Mouse (Mus musculus): ENCODE results near the gene Ccnt1. TPM values are rescaled to one million over a fixed set of nuclear protein-coding genes. Genes with fewer than 3 reads are reported as not detected.

Ccnt1 gene
- polyA plus RNA-seq, 1 experiment from 2014 or later = 35.5 TPM

DNA sequence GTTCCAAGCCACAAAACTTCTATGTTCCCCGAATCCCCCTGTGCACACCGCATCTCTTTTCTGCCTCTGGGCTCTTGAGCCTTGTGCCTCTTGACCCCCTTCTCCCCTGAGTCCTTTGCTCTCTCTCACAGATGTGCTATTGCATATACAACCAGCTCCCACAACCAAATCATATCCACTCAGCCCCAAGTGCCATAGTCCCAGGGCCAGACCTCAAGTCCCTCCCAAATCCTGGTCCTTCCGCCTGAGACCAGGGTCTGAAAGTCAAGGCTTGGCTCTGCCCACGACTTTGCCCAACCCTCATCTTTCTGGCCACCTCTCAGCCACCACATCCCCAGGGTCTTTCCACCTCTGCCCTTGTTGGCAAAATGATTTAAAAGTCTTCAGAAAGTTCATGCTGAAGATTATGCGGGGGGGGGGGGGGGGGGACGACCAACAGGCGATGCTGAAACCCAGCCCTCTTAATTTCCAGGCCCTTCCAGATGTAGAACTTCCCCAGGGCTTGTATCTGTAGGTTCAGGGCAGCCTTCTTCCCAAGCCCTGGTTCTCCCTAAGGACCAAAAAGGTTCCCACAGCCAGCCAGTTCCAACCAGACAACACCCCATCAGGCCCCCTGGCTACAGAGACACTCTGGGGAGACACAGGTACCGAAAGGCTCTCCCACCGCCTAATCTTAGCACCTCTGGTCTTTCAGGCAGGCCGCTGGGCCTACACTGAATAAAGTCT lies 37.5 kb upstream of the Ccnt1 start:
- Histone ChIP-seq H3K4me2 (peak overlapping the region; percentile 99), H3K36me3 (peaks cover 20% of the 10 kb centered on the region), H3K27me3 (replicated peaks) (peaks cover 12% of the 10 kb centered on the region), H3K4me1 (peaks cover 70% of the 10 kb centered on the region), H3K4me3 (peak overlapping the region; percentile 80), H3K9ac (peak overlapping the region; percentile 93), H3K27ac (peak overlapping the region; percentile 99), H3K9me3 (replicated peaks) (no peaks in the 10 kb centered on the region)
- no peak; the same call in 1 of the 2 replicates for ATAC-seq
- 22% methylated on average over 10 of the region's 10 CpGs for WGBS (ENCODE audit: insufficient replicate concordance)

DNA sequence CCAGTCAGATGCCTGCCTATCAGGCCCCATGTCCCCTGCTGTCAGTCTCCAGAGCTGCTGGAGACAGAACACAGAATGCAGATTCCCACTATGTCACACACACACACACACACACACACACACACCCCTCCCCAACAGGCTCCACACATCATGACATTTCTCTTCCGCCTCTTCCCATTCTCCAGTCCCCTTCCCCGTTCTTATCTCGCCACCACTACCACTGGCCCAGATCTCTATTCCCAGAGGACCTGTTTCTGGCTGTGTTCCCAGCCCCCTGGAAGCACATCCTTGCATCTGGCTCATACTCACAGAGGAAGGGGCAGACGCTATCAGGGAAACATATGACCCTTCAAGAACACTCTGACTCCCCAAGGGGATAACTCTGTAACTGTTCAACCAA lies 36.8 kb upstream of the Ccnt1 start:
- Histone ChIP-seq H3K9me3 (replicated peaks) (no peaks in the 10 kb centered on the region), H3K36me3 (peaks cover 27% of the 10 kb centered on the region), H3K4me3 (peak overlapping the region; percentile 80), H3K9ac (peak overlapping the region; percentile 93), H3K4me1 (peaks cover 77% of the 10 kb centered on the region), H3K27me3 (replicated peaks) (peaks cover 12% of the 10 kb centered on the region), H3K4me2 (peak overlapping the region; percentile 99), H3K27ac (peak overlapping the region; percentile 99)
- ATAC-seq = no peak
- WGBS (ENCODE audit: insufficient replicate concordance) = 31% methylated on average over 4 of the region's 4 CpGs

DNA sequence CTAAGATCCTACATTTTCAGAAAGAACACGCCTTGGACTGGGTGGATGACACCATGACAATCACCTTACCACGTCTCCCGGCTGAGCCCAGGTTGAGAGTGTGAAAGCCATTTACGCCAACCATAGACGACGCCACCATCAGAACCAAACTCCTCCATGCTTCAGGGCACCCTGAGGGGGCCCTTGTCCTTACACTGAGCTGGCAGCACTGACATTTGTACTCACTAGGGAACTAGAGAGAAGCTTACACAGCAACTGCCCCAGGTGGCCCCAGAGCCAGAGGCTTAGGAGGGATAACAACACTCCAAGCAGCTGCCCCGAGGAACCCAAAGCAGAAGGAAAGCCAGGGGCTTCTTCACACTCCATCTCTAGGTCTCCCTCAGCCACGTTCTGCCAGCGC lies 36.0 kb upstream of the Ccnt1 start:
- Histone ChIP-seq H3K4me1 (peaks cover 85% of the 10 kb centered on the region), H3K36me3 (peaks cover 33% of the 10 kb centered on the region), H3K9ac (peak overlapping the region; percentile 93), H3K27me3 (replicated peaks) (peaks cover 12% of the 10 kb centered on the region), H3K27ac (peak overlapping the region; percentile 99), H3K9me3 (replicated peaks) (no peaks in the 10 kb centered on the region), H3K4me2 (peak overlapping the region; percentile 99), H3K4me3 (peak overlapping the region; percentile 80)
- no peak for ATAC-seq
- WGBS (ENCODE audit: insufficient replicate concordance) = 40% methylated on average over 9 of the region's 9 CpGs

DNA sequence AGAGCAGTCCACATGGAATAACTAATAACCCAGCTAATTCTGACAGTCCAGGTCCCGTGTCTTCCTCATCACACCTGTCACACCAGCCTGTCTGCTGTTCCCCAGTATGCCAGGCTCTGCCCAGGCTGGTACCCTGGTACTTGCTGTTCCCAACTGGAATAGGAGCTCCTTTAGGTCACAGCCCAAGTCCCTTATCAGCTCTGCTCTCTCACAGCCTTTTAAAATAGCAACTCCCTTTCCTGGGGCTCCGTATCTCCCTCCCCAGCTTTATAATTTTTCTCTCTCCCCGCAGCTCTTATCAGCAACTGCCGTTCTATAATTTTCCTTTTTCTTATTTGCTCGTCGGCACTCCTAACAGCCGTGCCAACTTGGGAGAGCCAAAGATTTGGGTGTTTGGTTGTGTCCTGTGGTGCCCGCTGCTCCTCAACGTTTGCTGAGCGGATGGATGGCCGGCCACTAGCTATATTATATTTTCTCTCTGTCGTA lies 35.4 kb upstream of the Ccnt1 start:
- Histone ChIP-seq H3K27ac (peak overlapping the region; percentile 99), H3K27me3 (replicated peaks) (peaks cover 12% of the 10 kb centered on the region), H3K36me3 (peaks cover 39% of the 10 kb centered on the region), H3K9ac (peak overlapping the region; percentile 93), H3K4me3 (peak overlapping the region; percentile 80), H3K4me2 (peak overlapping the region; percentile 99), H3K4me1 (peaks cover 91% of the 10 kb centered on the region), H3K9me3 (replicated peaks) (no peaks in the 10 kb centered on the region)
- 18% methylated on average over 12 of the region's 12 CpGs for WGBS (ENCODE audit: insufficient replicate concordance)
- ATAC-seq = peak; percentile 81

DNA sequence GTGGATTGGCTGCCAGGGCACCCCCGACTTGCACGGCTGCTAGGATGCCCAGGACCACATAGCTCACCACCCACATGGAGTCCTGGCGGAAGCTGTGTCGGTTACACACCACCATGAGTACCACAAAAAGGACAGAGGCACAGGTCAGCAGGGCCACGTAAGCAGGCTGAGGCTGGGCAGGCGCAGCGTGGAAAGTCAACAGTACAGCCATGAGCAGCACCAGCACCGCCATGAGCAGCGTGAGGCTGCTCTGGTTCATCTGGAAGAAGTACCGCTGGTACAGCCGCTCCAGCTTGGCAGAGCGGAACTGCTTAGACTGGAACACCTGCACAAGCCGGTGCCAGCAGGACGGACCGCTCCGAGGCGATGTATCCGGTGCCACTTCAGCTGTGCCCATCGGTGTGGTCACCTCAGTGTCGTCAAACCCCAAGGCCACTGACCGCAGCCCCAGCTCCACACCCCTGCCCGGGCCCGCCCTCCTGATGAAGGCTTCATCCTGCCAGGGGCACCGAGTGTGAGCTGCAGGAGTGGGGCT lies 33.4 kb upstream of the Ccnt1 start:
- 92% methylated on average over 24 of the region's 24 CpGs for WGBS (ENCODE audit: insufficient replicate concordance)
- peak overlapping the region; percentile 84 for H3K4me2 ChIP-seq

DNA sequence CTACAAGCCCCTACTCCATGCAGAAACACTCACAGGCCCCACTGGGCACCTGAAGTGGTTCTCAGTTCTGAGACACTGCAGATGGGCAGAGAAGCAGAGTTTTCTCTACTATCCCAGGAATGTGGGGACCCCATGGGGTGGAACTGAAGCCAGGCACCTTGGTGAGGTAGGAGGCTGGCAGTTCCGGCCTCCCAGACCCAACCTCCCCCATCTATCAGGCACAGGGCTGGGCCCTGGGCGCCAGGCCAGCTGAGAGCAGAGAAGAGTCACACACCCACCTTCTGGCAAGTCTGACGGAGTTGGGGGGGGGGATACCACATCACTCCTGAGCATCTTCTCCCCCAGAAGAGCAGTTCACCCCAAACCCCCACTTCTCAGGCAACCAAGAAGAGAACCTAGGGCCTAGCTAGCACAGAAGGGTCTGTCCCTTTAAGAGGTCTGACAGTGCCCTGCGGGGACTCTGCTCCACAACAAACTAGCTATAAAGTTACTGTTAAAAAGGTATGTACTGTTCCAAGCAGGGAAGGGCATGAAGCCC lies 32.3 kb upstream of the Ccnt1 start:
- H3K4me3 ChIP-seq = peak overlapping the region; percentile 53
- 0 out of 2 replicates have a peak, but pooled peaks have one; percentile 21 for ATAC-seq
- H3K9ac ChIP-seq = peak overlapping the region; percentile 75
- H3K36me3 ChIP-seq = peaks cover 70% of the 10 kb centered on the region
- peak overlapping the region; percentile 84 for H3K4me2 ChIP-seq
- H3K4me1 ChIP-seq = peaks cover 86% of the 10 kb centered on the region
- no peaks in the 10 kb centered on the region for H3K27me3 ChIP-seq (replicated peaks)
- WGBS (ENCODE audit: insufficient replicate concordance) = 43% methylated on average over 4 of the region's 4 CpGs
- peak overlapping the region; percentile 99 for H3K27ac ChIP-seq
- no peaks in the 10 kb centered on the region for H3K9me3 ChIP-seq (replicated peaks)

More for the DNA sequence above, 33.4 kb upstream of the Ccnt1 start:
- Histone ChIP-seq H3K4me1 (peaks cover 95% of the 10 kb centered on the region), H3K9me3 (replicated peaks) (no peaks in the 10 kb centered on the region), H3K9ac (peak overlapping the region; percentile 75; the same call in 1 of the 2 replicates), H3K4me3 (no peak overlapping the region), H3K27ac (peak overlapping the region; percentile 99), H3K27me3 (replicated peaks) (no peaks in the 10 kb centered on the region), H3K36me3 (peaks cover 59% of the 10 kb centered on the region)
- ATAC-seq = no peak

DNA sequence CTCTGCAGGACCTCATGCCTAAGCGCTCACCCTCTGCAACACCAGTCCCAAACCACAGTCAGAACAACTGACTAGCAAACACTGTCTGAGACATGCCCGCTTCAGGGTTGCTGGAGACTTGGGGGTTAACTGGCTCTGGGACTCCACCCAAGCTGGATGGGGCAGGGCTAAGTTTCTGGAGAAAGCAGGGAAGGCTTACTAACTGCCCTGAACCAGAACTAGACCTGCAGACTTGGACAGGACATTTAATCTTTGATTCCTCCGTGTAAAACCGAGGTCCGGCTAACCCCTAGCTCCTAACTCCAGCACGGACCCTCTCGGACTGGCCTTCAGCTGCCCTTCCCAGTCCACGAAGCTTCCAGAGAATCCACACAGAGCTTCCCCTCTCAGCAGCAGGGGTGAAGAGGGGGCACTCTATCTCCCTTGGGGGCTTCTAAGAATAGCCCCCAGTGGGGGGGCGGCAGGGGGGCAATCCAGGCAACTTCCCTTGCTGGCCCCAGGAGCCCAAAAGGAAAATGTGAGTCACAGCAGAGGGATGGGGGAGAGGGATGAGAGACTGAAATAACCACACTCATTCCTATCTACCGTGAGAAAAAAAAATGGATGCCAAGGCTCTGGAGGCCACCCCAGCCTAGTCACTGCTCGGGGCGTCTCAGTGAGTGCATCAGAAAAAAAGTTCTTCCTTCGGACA lies 31.6 kb upstream of the Ccnt1 start:
- Histone ChIP-seq H3K36me3 (peaks cover 77% of the 10 kb centered on the region), H3K9me3 (replicated peaks) (no peaks in the 10 kb centered on the region), H3K27me3 (replicated peaks) (no peaks in the 10 kb centered on the region), H3K4me1 (peaks cover 80% of the 10 kb centered on the region), H3K9ac (peak overlapping the region; percentile 75), H3K4me3 (peak overlapping the region; percentile 53), H3K4me2 (peak overlapping the region; percentile 84), H3K27ac (peak overlapping the region; percentile 99)
- peak; percentile 73 for ATAC-seq
- 41% methylated on average over 13 of the region's 13 CpGs for WGBS (ENCODE audit: insufficient replicate concordance)

DNA sequence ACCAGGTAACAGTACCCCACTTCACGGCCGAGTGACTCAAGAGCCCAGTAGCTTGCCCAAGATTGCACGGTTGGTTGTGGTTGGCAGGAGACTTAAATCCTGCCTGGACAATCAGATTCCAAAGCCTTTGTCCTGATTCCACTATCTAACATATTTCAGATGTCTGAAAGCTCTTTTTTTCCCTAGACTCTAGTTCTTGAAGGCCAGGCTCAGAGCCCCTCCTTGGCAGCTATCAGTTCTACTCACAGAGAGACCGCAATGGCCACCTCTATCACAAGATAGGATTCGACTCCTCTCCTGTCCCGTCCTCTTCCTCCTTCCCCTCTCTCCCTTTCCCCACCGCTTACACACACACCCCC lies 31.1 kb upstream of the Ccnt1 start:
- Histone ChIP-seq H3K9me3 (replicated peaks) (no peaks in the 10 kb centered on the region), H3K27me3 (replicated peaks) (no peaks in the 10 kb centered on the region), H3K4me3 (peak overlapping the region; percentile 53), H3K27ac (peak overlapping the region; percentile 99), H3K4me1 (peaks cover 74% of the 10 kb centered on the region), H3K4me2 (peak overlapping the region; percentile 84), H3K36me3 (peaks cover 82% of the 10 kb centered on the region), H3K9ac (peak overlapping the region; percentile 75)
- WGBS (ENCODE audit: insufficient replicate concordance) = 31% methylated on average over 7 of the region's 7 CpGs
- peak; percentile 47; the same call in 1 of the 2 replicates for ATAC-seq

DNA sequence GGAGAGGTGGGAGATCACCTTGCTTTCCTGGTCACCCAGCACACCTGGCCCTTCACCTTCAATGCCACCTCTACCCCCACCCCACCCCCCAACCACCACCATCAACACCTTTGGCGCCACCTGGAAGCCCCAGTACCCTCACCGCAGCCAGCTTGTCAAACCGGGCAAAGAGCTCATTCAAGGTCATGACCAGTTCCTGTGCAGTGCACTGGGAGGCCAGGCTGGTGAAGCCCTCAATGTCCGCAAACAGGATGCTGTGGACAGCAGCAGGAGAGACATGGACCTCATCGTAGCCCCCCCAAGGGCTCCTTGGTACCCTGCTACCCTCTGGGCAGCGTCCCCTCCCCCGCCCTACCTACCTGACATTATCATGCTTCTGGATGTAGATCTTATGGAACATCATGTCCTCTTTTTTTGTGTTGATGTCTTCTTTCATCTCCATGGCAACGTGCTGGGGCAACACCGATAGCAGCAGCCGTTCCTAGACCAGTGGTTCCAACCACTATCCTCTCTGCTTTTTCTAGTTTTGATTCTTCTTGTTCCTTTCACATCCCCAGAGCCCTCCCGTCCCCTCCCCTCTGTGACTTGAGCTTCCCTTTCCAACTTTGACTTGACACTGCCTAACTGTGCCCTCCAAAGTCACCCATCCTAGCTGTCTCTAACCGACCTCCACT lies 29.4 kb upstream of the Ccnt1 start:
- Histone ChIP-seq H3K4me1 (peaks cover 62% of the 10 kb centered on the region), H3K27me3 (replicated peaks) (no peaks in the 10 kb centered on the region), H3K4me2 (no peak overlapping the region), H3K9ac (no peak overlapping the region), H3K27ac (no peak overlapping the region), H3K9me3 (replicated peaks) (no peaks in the 10 kb centered on the region), H3K4me3 (no peak overlapping the region), H3K36me3 (peaks cover 98% of the 10 kb centered on the region)
- no peak for ATAC-seq
- WGBS (ENCODE audit: insufficient replicate concordance) = 86% methylated on average over 12 of the region's 12 CpGs

DNA sequence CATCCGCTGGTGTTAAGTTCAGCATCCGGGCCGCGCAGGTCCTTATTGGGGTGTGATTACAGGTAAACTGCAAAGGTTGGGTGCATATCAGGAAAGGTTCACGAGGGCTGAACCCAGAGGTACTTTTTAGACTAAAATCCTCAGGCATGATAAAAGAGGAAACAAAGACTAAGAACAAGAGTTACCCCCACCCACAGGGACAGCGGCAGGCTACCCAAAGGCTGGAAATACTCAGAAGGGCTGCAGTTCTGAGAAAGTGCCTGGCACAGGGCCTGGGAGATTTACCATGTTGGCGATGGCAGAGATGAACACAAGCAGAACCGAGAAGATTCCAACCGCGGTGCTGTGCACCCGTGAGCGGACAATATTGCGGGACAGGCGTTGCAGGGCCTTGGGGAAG lies 25.9 kb upstream of the Ccnt1 start:
- 85% methylated on average over 14 of the region's 14 CpGs for WGBS (ENCODE audit: insufficient replicate concordance)
- Histone ChIP-seq H3K4me2 (no peak overlapping the region), H3K4me1 (peaks cover 30% of the 10 kb centered on the region), H3K27me3 (replicated peaks) (no peaks in the 10 kb centered on the region), H3K27ac (no peak overlapping the region), H3K9me3 (replicated peaks) (no peaks in the 10 kb centered on the region), H3K4me3 (no peak overlapping the region), H3K36me3 (peaks cover 100% of the 10 kb centered on the region), H3K9ac (no peak overlapping the region)
- no peak for ATAC-seq

DNA sequence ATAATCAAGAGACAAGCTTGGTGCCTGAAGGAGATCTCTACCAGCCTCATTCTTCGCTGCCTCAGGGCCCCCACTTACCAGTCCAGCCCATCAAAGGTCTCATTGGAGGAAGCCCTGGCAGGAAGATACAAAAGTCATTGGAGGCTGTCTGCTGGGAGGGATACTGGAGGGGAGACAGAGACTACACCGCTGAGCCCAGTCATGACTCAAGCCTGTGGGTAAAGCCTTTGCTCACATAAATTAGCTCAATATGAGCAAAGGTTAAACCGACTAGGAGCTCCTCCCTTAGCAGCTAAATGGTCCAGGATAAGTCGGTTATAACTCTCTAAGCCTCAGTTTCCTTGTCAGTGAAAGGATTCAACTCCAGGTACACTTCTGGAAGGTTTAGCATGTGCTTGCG lies 24.3 kb upstream of the Ccnt1 start:
- no peak for ATAC-seq

More for the DNA sequence above, 24.3 kb upstream of the Ccnt1 start:
- H3K36me3 ChIP-seq = peaks cover 100% of the 10 kb centered on the region
- no peak overlapping the region for H3K9ac ChIP-seq
- no peaks in the 10 kb centered on the region for H3K9me3 ChIP-seq (replicated peaks)
- no peak overlapping the region for H3K4me3 ChIP-seq
- no peak overlapping the region for H3K4me2 ChIP-seq
- H3K27ac ChIP-seq = no peak overlapping the region
- H3K27me3 ChIP-seq (replicated peaks) = no peaks in the 10 kb centered on the region
- 80% methylated on average over 5 of the region's 5 CpGs for WGBS (ENCODE audit: insufficient replicate concordance)
- H3K4me1 ChIP-seq = peaks cover 30% of the 10 kb centered on the region
